Mouse (Mus musculus) thymus, adult 2 months (tissue): Measurements from ENCODE around the gene Pmp22. TPM values are rescaled to one million over a fixed set of nuclear protein-coding genes. Genes with fewer than 3 reads are reported as not detected.

Experiments
- DNase-seq: peaks from one replicate; pipeline ENCODE4 v3.0.0; 2021
- H3K27ac ChIP-seq: fragments of 200-500 bp; 2 replicates; pipeline ENCODE4 v1.5.1; 2012; ENCODE audit warnings: low read length, control low read depth; ENCODE audit not compliant: control insufficient read depth, insufficient read depth
- H3K27me3 ChIP-seq: fragments of 200-500 bp; 2 replicates; pipeline ENCODE4 v1.6.1; 2012; ENCODE audit warnings: mild to moderate bottlenecking, low read length, moderate library complexity, mixed read lengths; ENCODE audit not compliant: control insufficient read depth, insufficient read depth
- H3K36me3 ChIP-seq: fragments of 200-500 bp; 2 replicates; pipeline ENCODE4 v1.6.1; 2012; ENCODE audit warnings: mild to moderate bottlenecking, low read length, moderate library complexity; ENCODE audit not compliant: control insufficient read depth, insufficient read depth
- H3K4me1 ChIP-seq: fragments of 200-500 bp; replicated peaks from 2 replicates; pipeline ENCODE4 v1.6.1; 2012; ENCODE audit warnings: low read length; ENCODE audit not compliant: control insufficient read depth, insufficient read depth
- H3K4me3 ChIP-seq: fragments of 200-500 bp; 2 replicates; pipeline ENCODE4 v1.5.1; 2012; ENCODE audit warnings: mild to moderate bottlenecking, low read length, control low read depth, moderate library complexity; ENCODE audit not compliant: control insufficient read depth, insufficient read depth
- CTCF ChIP-seq: fragments of 200-500 bp; IDR thresholded peaks from 2 replicates; pipeline ENCODE4 v1.5.1; 2012; ENCODE audit warnings: mild to moderate bottlenecking, control low read depth, low read length, moderate library complexity, borderline replicate concordance; ENCODE audit not compliant: control insufficient read depth, poor library complexity, insufficient read depth; ENCODE audit errors: extremely low read depth
- POLR2A ChIP-seq: fragments of 200-500 bp; IDR thresholded peaks from 2 replicates; pipeline ENCODE4 v1.6.1; 2012; ENCODE audit warnings: mild to moderate bottlenecking, low read length, control low read depth, moderate library complexity; ENCODE audit not compliant: control insufficient read depth, poor library complexity, insufficient read depth; ENCODE audit errors: extremely low read depth
- WGBS: fragments of 180-500 bp; shearing (Covaris S2); methylation state at CpG from one replicate; pipeline ENCODE4 v1.1.7; 2018; 5-methylcytosine and 5-hydroxymethylcytosine counted together
- polyA plus RNA-seq: library from polyadenylated mRNA; depleted of rRNA; stranded (reverse); fragments of >200 nt; gene quantifications from 2 replicates; pipeline ENCODE4 v1.2.3, GENCODE M21; 2012

Pmp22 gene
- polyA plus RNA-seq, 1 experiment: 24.2 TPM

DNA sequence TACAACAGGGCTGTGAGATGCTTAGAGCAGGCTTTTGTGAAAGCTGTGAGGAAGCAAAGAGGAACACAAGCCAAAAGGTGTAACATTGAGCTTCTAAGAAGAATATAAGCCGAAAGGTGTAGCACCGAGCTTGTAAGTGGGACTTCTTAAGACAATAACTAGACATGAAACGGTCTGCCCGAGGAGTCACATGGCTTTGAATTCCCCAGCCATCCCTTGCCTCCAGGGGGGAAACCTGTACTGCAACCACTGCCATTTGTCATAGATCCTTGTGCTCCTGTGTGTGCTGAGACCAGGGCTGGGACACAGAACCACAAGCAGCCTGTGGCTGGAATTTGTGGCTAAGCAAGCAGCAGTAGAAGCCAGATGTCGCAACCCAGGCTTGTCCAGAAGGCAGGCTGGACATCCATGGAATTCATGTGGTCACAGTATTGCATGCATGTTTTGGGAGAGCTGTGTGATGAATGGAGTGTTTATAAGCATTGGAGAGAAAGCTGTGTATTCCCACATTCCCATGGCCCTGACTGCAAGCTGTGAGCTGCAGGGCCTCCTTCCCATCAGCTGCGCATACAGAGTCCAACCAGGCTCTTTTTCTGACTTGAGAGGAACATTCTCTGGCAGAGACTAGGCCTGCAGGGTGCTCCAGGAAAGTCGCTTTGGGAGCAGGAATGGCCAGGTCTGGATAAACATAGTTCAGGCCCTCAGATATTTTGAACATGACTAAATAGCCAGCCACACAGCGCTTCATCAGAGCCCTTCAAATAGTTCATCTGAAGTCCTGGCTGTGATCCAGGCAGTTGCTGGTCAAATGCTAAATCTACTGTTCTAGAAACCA lies 13.8 kb upstream of the Pmp22 start:
- H3K36me3 ChIP-seq: no peaks in the 10 kb centered on the region
- no peak for TF ChIP-seq CTCF
- TF ChIP-seq POLR2A: no peak
- DNase-seq: no peak
- no peaks in the 10 kb centered on the region for H3K27me3 ChIP-seq
- WGBS: 90% methylated on average over 8 of the region's 8 CpGs
- H3K27ac ChIP-seq: no peak overlapping the region
- H3K4me1 ChIP-seq: no peaks in the 10 kb centered on the region
- no peak overlapping the region for H3K4me3 ChIP-seq

DNA sequence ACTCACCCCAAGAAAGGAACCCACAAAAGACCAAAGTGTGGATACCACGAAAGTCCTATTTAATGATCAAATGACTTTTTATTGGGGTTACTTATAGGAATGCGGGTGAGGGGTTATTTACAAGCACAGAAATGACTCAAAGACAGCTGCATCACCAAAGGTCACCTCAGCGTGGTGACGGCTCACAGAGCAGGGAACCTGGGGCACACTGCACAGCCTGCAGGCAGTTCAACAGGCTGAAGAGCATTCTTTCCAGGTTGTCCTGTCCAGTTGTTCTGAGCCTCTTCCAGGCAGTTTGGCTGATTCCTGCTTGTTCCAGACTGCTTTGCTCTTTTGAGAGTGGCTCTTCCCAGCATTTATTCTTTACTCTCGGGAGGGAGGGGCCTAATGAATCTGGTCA lies 12.1 kb upstream of the Pmp22 start:
- H3K4me3 ChIP-seq: no peak overlapping the region
- 97% methylated on average over 5 of the region's 5 CpGs for WGBS

DNA sequence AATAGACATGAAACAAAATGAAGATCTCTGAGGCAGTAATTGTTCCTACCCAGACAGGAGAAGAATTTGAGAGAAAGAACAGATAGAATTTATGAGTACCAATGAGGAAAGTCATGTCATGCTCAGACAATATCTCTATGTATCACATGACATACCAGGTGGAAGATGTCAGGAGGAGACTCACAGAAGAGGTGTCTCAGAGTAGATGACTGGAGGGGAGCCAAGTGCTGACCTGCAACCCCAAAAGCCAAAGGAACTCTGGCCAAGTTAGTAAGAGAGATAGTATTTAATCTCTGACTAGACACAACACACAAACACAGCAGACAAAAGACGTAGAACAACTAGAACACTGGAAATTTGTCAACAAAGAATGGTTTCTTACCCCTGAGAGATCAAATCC lies 11.5 kb upstream of the Pmp22 start:
- no peak for TF ChIP-seq CTCF
- Histone ChIP-seq H3K27me3 (no peaks in the 10 kb centered on the region), H3K27ac (no peak overlapping the region), H3K4me1 (no peaks in the 10 kb centered on the region), H3K36me3 (no peaks in the 10 kb centered on the region), H3K4me3 (no peak overlapping the region)
- no peak for DNase-seq
- 83% methylated on average over 1 of the region's 1 CpGs for WGBS

More for the DNA sequence above, 12.1 kb upstream of the Pmp22 start:
- TF ChIP-seq CTCF (no peak), POLR2A (no peak)
- no peak overlapping the region for H3K27ac ChIP-seq
- no peak for DNase-seq
- H3K4me1 ChIP-seq: no peaks in the 10 kb centered on the region
- no peaks in the 10 kb centered on the region for H3K36me3 ChIP-seq
- no peaks in the 10 kb centered on the region for H3K27me3 ChIP-seq

DNA sequence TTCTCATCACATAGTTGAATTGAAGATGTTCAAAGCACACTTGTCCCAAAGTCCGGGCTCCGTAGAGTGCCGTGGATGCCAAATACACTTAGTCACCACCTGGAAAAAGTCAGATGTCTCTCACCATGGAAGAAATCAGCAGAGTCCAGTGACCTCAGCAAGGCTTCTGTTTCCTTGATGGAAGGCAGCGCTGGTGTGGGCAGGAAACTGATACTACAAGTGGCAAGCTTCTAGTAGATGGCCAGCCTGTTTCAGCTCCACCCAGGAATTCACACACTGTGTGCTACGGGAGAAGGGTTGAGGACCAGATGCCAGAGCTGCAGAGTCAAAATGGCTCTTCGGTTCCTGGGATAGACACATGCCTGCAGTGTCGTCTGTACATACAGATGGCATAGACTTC lies 9.0 kb upstream of the Pmp22 start:
- Histone ChIP-seq H3K36me3 (no peaks in the 10 kb centered on the region), H3K27ac (no peak overlapping the region), H3K4me1 (no peaks in the 10 kb centered on the region), H3K27me3 (no peaks in the 10 kb centered on the region), H3K4me3 (no peak overlapping the region)
- no peak for TF ChIP-seq CTCF
- TF ChIP-seq POLR2A: no peak
- WGBS: 42% methylated on average over 7 of the region's 7 CpGs
- DNase-seq: no peak

DNA sequence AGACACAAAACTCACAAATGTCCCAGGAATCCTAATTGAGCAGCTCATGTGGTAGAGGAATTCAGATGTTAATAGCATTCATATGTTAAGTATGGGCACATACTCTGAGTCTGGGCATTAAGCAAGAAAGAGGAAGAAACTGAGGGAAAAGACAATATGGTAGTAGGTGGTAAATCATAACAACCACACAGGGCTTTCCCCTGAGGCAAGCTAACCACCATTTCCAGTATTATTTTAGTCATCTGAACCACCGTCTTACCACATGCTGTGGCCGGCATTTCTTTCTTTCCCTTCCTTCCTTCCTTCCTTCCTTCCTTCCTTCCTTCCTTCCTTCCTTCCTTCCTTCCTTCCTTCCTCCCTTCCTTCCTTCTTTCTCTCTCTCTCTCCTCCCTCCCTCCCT lies 6.5 kb upstream of the Pmp22 start:
- no peaks in the 10 kb centered on the region for H3K4me1 ChIP-seq
- no peak overlapping the region for H3K27ac ChIP-seq
- no peak for TF ChIP-seq CTCF
- no peak for TF ChIP-seq POLR2A
- DNase-seq: no peak
- no peak overlapping the region for H3K4me3 ChIP-seq
- H3K27me3 ChIP-seq: no peaks in the 10 kb centered on the region
- 18% methylated on average over 2 of the region's 2 CpGs for WGBS
- H3K36me3 ChIP-seq: no peaks in the 10 kb centered on the region

DNA sequence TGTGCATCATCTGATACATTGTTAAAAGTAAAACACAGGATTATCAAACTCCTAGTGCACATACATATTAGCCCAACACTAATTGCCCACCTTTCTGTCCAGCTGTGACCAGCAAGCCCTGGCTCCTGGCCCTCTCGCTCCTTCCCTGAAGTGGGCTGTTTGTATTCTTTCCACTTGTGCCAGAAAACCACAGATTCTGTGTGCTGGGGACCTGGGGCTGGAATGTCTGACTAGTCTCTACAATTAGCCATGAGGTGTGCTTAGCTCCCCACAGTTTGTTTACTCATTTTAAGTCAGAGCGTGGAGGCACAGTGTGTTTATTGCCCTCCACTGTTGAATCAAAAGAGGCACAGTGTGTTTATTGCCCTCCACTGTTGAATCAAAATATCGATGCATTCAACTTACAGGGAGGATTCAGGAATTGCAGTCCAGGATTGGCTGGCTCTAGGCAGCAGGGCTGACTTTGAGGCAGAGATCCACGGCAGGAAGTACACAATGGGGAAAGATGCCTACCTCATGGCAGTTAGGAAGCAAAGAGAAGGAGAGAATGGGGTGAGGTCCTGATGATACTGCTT lies 5.9 kb upstream of the Pmp22 start:
- H3K27me3 ChIP-seq: no peaks in the 10 kb centered on the region
- TF ChIP-seq CTCF: no peak
- TF ChIP-seq POLR2A: no peak
- no peak overlapping the region for H3K27ac ChIP-seq
- no peak for DNase-seq
- no peaks in the 10 kb centered on the region for H3K36me3 ChIP-seq
- no peak overlapping the region for H3K4me3 ChIP-seq
- H3K4me1 ChIP-seq: no peaks in the 10 kb centered on the region
- WGBS: 82% methylated on average over 4 of the region's 4 CpGs

DNA sequence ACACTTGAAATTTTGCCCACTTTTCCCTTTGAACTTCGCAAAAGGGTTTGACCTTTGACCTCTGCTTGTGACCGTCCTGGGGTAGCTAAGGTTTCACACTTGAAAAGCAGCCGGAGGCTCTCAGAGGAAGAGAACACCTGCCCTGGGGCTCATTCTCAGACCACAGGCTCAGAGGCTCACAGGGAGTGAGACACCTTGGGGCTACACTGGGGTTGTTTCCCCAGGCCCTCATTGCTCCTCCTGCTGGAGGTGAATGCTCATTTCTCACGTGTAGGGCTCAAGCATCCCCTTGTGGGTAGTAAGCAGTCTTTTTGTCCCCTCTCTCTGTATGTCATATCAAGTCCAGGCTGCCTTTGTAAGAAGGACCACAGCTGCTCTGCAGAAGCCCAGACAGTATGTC lies 4.5 kb upstream of the Pmp22 start:
- DNase-seq: no peak
- H3K27ac ChIP-seq: no peak overlapping the region

More for the DNA sequence above, 4.5 kb upstream of the Pmp22 start:
- Histone ChIP-seq H3K4me1 (no peaks in the 10 kb centered on the region), H3K27me3 (peaks cover 2% of the 10 kb centered on the region; the same call in 1 of the 2 replicates), H3K4me3 (no peak overlapping the region), H3K36me3 (no peaks in the 10 kb centered on the region)
- WGBS: 63% methylated on average over 4 of the region's 4 CpGs
- TF ChIP-seq POLR2A: no peak
- no peak for TF ChIP-seq CTCF
